Mouse (Mus musculus) ES-CJ7 (cell line): ENCODE measurements around the gene Il13ra2.
"Not testable (repeated sequence)": the region's sequence is repeated elsewhere in the genome, so short reads cannot be mapped to it uniquely, and the experiment has no call there.

Experiments used
- DNase-seq: peaks from one replicate; pipeline ENCODE4 v3.0.0; 2011; ENCODE audit warnings: low read depth, low spot score

Gene Il13ra2

DNA sequence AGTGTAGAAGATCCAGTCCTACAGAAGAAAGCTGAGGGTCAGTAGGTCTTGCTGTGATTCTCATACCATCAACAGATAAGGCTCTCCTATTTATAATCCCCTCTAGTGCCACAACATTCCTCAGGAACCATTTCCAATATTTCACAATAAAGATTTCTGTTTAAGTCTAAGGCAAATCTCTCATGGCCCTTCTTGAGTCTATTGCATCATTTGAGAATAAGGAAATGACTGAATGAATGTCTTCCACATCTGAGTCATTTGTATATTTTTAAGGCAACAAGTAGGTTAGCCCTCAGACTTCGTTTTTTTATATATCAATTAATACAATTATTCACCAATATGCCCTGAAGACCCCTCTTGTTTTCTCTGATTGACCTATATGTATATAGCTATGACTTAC is at the start of gene Il13ra2:
Gene Il13ra2, minus strand, starts transcription at position 64 of the 400 bp plus-strand sequence.
- DNase-seq = no peak

- not testable (repeated sequence) for DNase-seq
Measured at GRCm38 (mm10) chrX:147453610-147454009, 24.6 kb upstream of the Il13ra2 start, which contains the start of gene Vmn1r239-ps. TSS of gene Vmn1r239-ps (minus strand) at chrX:147453710.

DNA sequence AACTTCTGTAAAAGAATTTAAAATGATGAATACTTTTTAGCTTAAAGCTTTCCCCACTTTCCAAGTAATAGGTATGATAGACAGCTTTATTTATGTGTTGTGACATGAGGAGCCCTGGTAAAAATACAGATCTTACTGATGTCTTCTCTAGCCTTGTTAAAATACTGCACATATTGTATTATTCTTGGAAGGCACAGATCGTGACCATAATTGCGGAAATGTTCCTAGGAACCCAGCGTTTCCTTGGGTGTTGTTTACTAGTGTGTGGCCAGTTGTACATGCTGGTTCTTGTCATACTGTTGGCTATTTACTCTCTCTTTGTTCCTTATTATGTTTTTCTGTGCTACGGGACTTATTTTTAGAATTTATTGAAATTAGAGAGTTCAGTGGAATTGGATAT is 14.4 kb upstream of the Il13ra2 start:
- DNase-seq = no peak

GRCm38 (mm10) chrX:147435400-147435799 is 6.4 kb upstream of the Il13ra2 start:
- DNase-seq = no peak

GRCm38 (mm10) chrX:147429753-147430152 is 761 bp upstream of the Il13ra2 start:
- DNase-seq = no peak

DNA sequence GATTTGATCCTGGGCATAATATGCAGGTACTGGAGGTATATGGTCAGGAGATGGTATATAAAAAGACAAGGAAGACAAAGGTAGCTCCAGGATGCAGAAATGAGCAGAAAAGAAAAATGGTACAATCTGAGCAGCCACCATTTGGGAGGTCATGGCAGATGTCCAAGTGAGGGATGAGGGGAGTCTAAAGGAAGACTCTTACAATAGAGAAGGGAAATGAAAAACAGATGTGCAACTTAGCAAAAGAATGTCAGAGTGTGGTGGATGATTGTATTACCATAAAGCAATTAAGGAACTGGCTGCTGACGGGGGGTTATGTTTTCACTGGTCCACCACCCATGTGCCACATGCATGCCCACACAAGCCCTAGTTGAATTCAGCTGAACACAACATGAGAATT is 35.5 kb downstream of the Il13ra2 start:
- no peak for DNase-seq

DNA sequence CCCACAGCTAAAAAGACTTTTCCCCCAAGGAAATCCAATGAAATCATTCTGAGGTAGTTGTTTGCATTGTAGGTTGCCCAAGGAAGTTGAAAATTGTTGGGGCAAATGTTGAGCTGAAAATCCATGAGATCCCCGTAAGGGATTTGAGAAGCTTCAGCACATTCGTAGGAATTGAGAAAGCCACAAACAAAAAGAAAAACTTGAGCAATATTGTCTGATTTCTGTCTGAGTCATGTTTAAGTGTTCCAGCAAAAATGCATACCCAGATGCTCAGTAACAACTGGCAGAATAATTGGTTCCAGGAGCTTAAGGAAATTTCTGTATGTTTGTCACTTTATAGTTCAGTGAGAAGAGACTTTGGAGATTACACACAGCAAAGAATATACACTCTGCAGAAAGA is 79.8 kb downstream of the Il13ra2 start:
- DNase-seq = no peak
